In the genomic region with DNA sequence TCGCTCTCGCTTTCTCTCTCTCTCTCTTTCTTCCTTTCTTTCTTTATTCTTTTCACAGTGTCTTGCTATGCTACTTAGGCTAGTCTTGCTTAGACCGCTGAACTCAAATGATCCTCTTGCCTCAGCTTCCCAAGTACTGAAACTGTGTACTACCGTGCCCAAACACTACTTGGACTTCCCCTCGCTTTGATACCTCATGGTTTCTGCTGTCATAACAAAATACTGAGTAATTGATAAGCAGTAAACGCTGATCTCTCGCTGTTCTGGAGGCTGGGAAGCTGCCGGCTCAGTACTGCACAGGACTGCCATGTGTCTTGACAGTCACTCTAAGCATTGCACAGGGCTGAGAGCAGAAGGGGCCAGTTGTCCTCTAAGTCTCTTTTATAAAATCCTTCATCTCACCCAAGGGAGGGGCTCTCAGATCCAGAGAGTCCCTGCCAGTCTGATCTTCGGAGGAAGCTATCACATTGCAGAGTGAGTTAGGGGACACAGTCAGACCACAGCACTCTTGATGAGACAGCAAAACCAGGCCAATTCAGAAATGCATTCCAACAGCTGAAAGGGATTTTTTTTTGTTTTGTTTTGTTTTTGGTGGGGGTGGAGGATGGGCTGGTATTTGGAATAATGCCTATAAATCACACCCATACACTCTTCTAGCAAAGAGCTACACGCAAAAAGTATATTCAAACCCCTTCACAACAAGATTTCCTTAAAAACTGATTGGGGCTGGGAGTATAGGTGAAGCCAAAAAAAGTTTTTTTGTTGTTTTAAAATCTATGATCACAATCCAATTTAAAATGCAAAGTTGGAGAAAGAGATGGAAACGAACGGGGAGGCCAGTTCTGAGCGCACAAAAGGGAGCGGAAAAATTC, we compare ENCODE assay signal across 11 mouse cellular contexts. TPM values are rescaled to one million over a fixed set of nuclear protein-coding genes. Genes with fewer than 3 reads are reported as not detected.
DNase-seq lines count a peak whose midpoint lies in the region; ATAC-seq and TF ChIP-seq lines count a peak whose summit lies in the region.
"Had no signal": no experiment of that assay in that cellular context is flagged by ENCODE, and none has a peak within 500 bp of the region (broad histone marks: within the 10 kb centered on the region; RNA-seq: fewer than 3 reads in every experiment).

No protein-coding gene starts in this region.

- H3K27ac ChIP-seq in heart, embryonic 13.5 days (replicated peaks) = peak overlapping the region; percentile 67
- no peak overlapping the region for H3K27ac ChIP-seq in heart, adult 2 months
- peak overlapping the region; percentile 44; the same call in 1 of the 2 replicates for H3K27ac ChIP-seq in limb, embryonic 13.5 days
- H3K27ac ChIP-seq in limb, embryonic 10.5 days = no peak overlapping the region; the same call in 1 of the 2 replicates
- peak overlapping the region; percentile 51 for H3K27ac ChIP-seq in embryonic facial prominence, embryonic 13.5 days
- H3K27ac ChIP-seq: midbrain, embryonic 13.5 days had no signal

- H3K36me3 ChIP-seq in heart, embryonic 13.5 days = no peaks in the 10 kb centered on the region
- no peaks in the 10 kb centered on the region for H3K36me3 ChIP-seq in heart, adult 2 months (ENCODE audit: control insufficient read depth, insufficient read depth, low read length)
- no peaks in the 10 kb centered on the region for H3K36me3 ChIP-seq in limb, embryonic 13.5 days
- no peaks in the 10 kb centered on the region for H3K36me3 ChIP-seq in limb, embryonic 10.5 days
- no peaks in the 10 kb centered on the region for H3K36me3 ChIP-seq in embryonic facial prominence, embryonic 13.5 days
- H3K36me3 ChIP-seq: midbrain, embryonic 13.5 days had no signal

- no peaks in the 10 kb centered on the region for H3K79me2 ChIP-seq in heart, adult 2 months (replicated peaks; ENCODE audit: control insufficient read depth, insufficient read depth, low read length)

- H3K4me3 ChIP-seq in heart, embryonic 13.5 days = no peak overlapping the region
- no peak overlapping the region for H3K4me3 ChIP-seq in heart, adult 2 months
- H3K4me3 ChIP-seq in limb, embryonic 13.5 days = no peak overlapping the region
- no peak overlapping the region for H3K4me3 ChIP-seq in limb, embryonic 10.5 days
- no peak overlapping the region for H3K4me3 ChIP-seq in embryonic facial prominence, embryonic 13.5 days
- H3K4me3 ChIP-seq: midbrain, embryonic 13.5 days had no signal

- no peaks in the 10 kb centered on the region for H3K27me3 ChIP-seq in heart, embryonic 13.5 days (replicated peaks)
- no peaks in the 10 kb centered on the region for H3K27me3 ChIP-seq in heart, adult 2 months (ENCODE audit: control insufficient read depth, insufficient read depth, low read length)
- no peaks in the 10 kb centered on the region for H3K27me3 ChIP-seq in limb, embryonic 13.5 days
- no peaks in the 10 kb centered on the region for H3K27me3 ChIP-seq in limb, embryonic 10.5 days (ENCODE audit: low read depth, poor library complexity, severe bottlenecking)
- no peaks in the 10 kb centered on the region for H3K27me3 ChIP-seq in embryonic facial prominence, embryonic 13.5 days
- H3K27me3 ChIP-seq: midbrain, embryonic 13.5 days had no signal

- TF ChIP-seq CTCF in heart, adult 2 months (IDR thresholded peaks at IDR 0.05) = no peak

- no peak for ATAC-seq in heart, embryonic 13.5 days (ENCODE audit: extremely low read depth, insufficient number of reproducible peaks, low FRiP score, low TSS enrichment)
- ATAC-seq in limb, embryonic 13.5 days (ENCODE audit: low FRiP score, low read depth) = no peak
- no peak; the same call in 1 of the 2 replicates for ATAC-seq in embryonic facial prominence, embryonic 13.5 days (ENCODE audit: insufficient number of reproducible peaks, insufficient read depth, low FRiP score, low TSS enrichment, low read depth)
- ATAC-seq: lung, postnatal 0 days; midbrain, embryonic 13.5 days had no signal

- TF ChIP-seq POLR2A in heart, adult 2 months (IDR thresholded peaks at IDR 0.05; ENCODE audit: insufficient read depth, low read depth, low read length) = no peak

- peaks cover 23% of the 10 kb centered on the region for H3K4me1 ChIP-seq in heart, embryonic 13.5 days
- H3K4me1 ChIP-seq in heart, adult 2 months (ENCODE audit: control insufficient read depth, insufficient read depth, low read length) = peaks cover 4% of the 10 kb centered on the region; the same call in 1 of the 2 replicates
- peaks cover 9% of the 10 kb centered on the region for H3K4me1 ChIP-seq in limb, embryonic 13.5 days
- peaks cover 10% of the 10 kb centered on the region for H3K4me1 ChIP-seq in limb, embryonic 10.5 days
- peaks cover 14% of the 10 kb centered on the region for H3K4me1 ChIP-seq in embryonic facial prominence, embryonic 13.5 days

- no peak for TF ChIP-seq EP300 in heart, adult 2 months (IDR thresholded peaks at IDR 0.05; ENCODE audit: insufficient read depth, low read depth, low read length)

- no peak overlapping the region for H3K4me2 ChIP-seq in heart, embryonic 13.5 days
- no peak overlapping the region for H3K4me2 ChIP-seq in limb, embryonic 13.5 days (replicated peaks)
- no peak overlapping the region for H3K4me2 ChIP-seq in embryonic facial prominence, embryonic 13.5 days
- H3K4me2 ChIP-seq: midbrain, embryonic 13.5 days had no signal

- H3K9ac ChIP-seq in heart, embryonic 13.5 days = no peak overlapping the region
- no peak overlapping the region for H3K9ac ChIP-seq in heart, adult 2 months (ENCODE audit: low read depth, low read length)
- H3K9ac ChIP-seq in limb, embryonic 13.5 days = no peak overlapping the region
- no peak overlapping the region for H3K9ac ChIP-seq in embryonic facial prominence, embryonic 13.5 days
- H3K9ac ChIP-seq: midbrain, embryonic 13.5 days had no signal

- DNase-seq in heart, adult 2 months = no peak
- DNase-seq in limb, embryonic 10.5 days (ENCODE audit: low spot score) = no peak
- peak; percentile 91 for DNase-seq in Muller cell, postnatal 12 days (ENCODE audit: inconsistent ontology term)
- DNase-seq in adrenal gland, adult 2 months = no peak
- DNase-seq: cerebellum, postnatal 10 days; kidney, postnatal 4 days had no signal

- no peaks in the 10 kb centered on the region for H3K9me3 ChIP-seq in heart, embryonic 13.5 days
- no peaks in the 10 kb centered on the region; the same call in 1 of the 2 replicates for H3K9me3 ChIP-seq in limb, embryonic 13.5 days
- H3K9me3 ChIP-seq in limb, embryonic 10.5 days (replicated peaks) = no peaks in the 10 kb centered on the region
- no peaks in the 10 kb centered on the region for H3K9me3 ChIP-seq in embryonic facial prominence, embryonic 13.5 days
- H3K9me3 ChIP-seq: midbrain, embryonic 13.5 days had no signal

- intact Hi-C loops in heart, adult 2 months (cut with DNase I) = no loop called here

- WGBS in heart, embryonic 13.5 days = 47% methylated on average over 14 of the region's 14 CpGs
- 70% methylated on average over 14 of the region's 14 CpGs for WGBS in heart, adult 2 months
- 74% methylated on average over 14 of the region's 14 CpGs for WGBS in limb, embryonic 13.5 days
- 85% methylated on average over 14 of the region's 14 CpGs for WGBS in limb, embryonic 10.5 days
- WGBS in embryonic facial prominence, embryonic 13.5 days = 51% methylated on average over 14 of the region's 14 CpGs

RNA-seq across cellular contexts. Expression of a gene that starts 8.7 kb away (rescaled TPM):
- polyA plus RNA-seq in heart, embryonic 13.5 days (2015; fragmentation: Nextera tagmentation; extraction: Ambion mirVana) = 400 and 416 TPM in 2 replicates
- 10 to 100 TPM; 37.8 to 40.2 TPM for total RNA-seq in heart, adult 2 months (2021)
- 45.4 and 75.7 TPM in 2 replicates for polyA plus RNA-seq in heart, adult 2 months (2012; rRNA removed)
- 936 and 944 TPM in 2 replicates for polyA plus RNA-seq in limb, embryonic 13.5 days (2015; fragmentation: Nextera tagmentation; extraction: Ambion mirVana)
- polyA plus RNA-seq in limb, embryonic 10.5 days (2016; fragmentation: Nextera tagmentation; extraction: Ambion mirVana) = 697 and 777 TPM in 2 replicates
- 793 and 938 TPM in 2 replicates for polyA plus RNA-seq in embryonic facial prominence, embryonic 13.5 days (2015; fragmentation: Nextera tagmentation; extraction: Ambion mirVana)
- 100 to 1,000 TPM; 282 to 367 TPM for total RNA-seq in adrenal gland, adult 2 months (2021)
- polyA plus RNA-seq in adrenal gland, adult 2 months (2012; rRNA removed) = 182 and 197 TPM in 2 replicates

Comparison
In these comparisons a context has a peak if more than half of its experiments do, and no peak if none do; other contexts are left out.
1. H3K27ac ChIP-seq: peak in heart, embryonic 13.5 days (single experiment), limb, embryonic 13.5 days (single experiment) and embryonic facial prominence, embryonic 13.5 days (single experiment); none in heart, adult 2 months (single experiment) and limb, embryonic 10.5 days (single experiment).